Mouse (Mus musculus): ENCODE measurements around the gene Anxa11.
"Not testable (repeated sequence)": the region's sequence is repeated elsewhere in the genome, so short reads cannot be mapped to it uniquely, and the experiment has no call there.

Anxa11 gene

GRCm38 (mm10) chr14:25841579-25841978 is 377 bp upstream of the Anxa11 start:
- DNase-seq: no peak

- no peak for DNase-seq
These were observed 690 bp downstream of the Anxa11 start for GRCm38 (mm10) chr14:25842688-25843003.

GRCm38 (mm10) chr14:25844372-25844771 is 2.4 kb downstream of the Anxa11 start:
- peak; percentile 44 to 65 for DNase-seq

- DNase-seq: no peak
These were observed 4.0 kb downstream of the Anxa11 start for GRCm38 (mm10) chr14:25845832-25846383.

GRCm38 (mm10) chr14:25846516-25846915 is 4.6 kb downstream of the Anxa11 start:
- DNase-seq: no peak

- DNase-seq: peak in 1 of 2 experiments; percentile 62
These were observed 5.7 kb downstream of the Anxa11 start for GRCm38 (mm10) chr14:25847660-25848059.

- peak; percentile 51 to 76 for DNase-seq
These were observed 6.3 kb downstream of the Anxa11 start for GRCm38 (mm10) chr14:25848237-25848636.

GRCm38 (mm10) chr14:25848708-25849107 is 6.8 kb downstream of the Anxa11 start:
- not testable (repeated sequence) for DNase-seq

- no peak for DNase-seq
These were observed 8.5 kb downstream of the Anxa11 start for GRCm38 (mm10) chr14:25850433-25850832.

GRCm38 (mm10) chr14:25851189-25851588 is 9.2 kb downstream of the Anxa11 start:
- DNase-seq: no peak

GRCm38 (mm10) chr14:25852121-25852561 is 10.2 kb downstream of the Anxa11 start:
- DNase-seq: peak in 1 of 2 experiments; percentile 54

GRCm38 (mm10) chr14:25853295-25853694 is 11.3 kb downstream of the Anxa11 start:
- no peak for DNase-seq

- no peak for DNase-seq
These were observed 11.9 kb downstream of the Anxa11 start for GRCm38 (mm10) chr14:25853717-25854452.

GRCm38 (mm10) chr14:25855241-25855885 is 13.4 kb downstream of the Anxa11 start:
- no peak for DNase-seq

GRCm38 (mm10) chr14:25857168-25857621 is 15.2 kb downstream of the Anxa11 start:
- DNase-seq: no peak

GRCm38 (mm10) chr14:25857940-25858339 is 16.0 kb downstream of the Anxa11 start:
- DNase-seq: no peak

- no peak for DNase-seq
These were observed 20.0 kb downstream of the Anxa11 start for GRCm38 (mm10) chr14:25861771-25862530.

GRCm38 (mm10) chr14:25863721-25864120 is 21.8 kb downstream of the Anxa11 start:
- no peak for DNase-seq

- no peak for DNase-seq
These were observed 23.3 kb downstream of the Anxa11 start for GRCm38 (mm10) chr14:25865251-25865650.

- DNase-seq: no peak
These were observed 24.4 kb downstream of the Anxa11 start for GRCm38 (mm10) chr14:25866384-25866783.

- DNase-seq: no peak
These were observed 24.9 kb downstream of the Anxa11 start for GRCm38 (mm10) chr14:25866832-25867231.

- peak; percentile 64 to 84 for DNase-seq
These were observed 25.9 kb downstream of the Anxa11 start for GRCm38 (mm10) chr14:25867834-25868233.

GRCm38 (mm10) chr14:25868706-25869105 is 26.8 kb downstream of the Anxa11 start:
- no peak for DNase-seq

Data from kidney, postnatal 25 days (tissue).